Mouse (Mus musculus): Measurements from ENCODE around the gene Snrk.

DNA sequence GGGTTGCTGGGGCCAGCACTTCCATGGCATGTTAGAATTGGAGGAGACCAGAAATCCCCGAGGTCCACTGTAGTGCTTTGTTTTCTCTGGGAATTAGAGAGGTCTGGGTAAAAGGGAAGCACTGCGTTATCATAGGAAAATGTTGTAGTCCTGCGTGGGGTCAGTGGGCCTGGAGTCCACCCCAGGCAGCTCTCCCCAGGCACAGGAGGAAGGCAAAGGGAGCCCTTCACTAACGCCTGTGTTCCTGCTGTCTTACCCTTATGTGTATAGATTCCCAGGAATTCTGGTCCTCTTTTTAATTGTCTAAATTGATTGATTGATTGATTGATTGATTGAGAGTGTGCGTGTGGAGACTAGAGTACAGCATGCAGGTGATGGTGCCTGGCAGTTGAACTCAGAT, 6.1 kb downstream of the Snrk start:
- TF ChIP-seq CTCF (IDR thresholded peaks at IDR 0.05; ENCODE audit: low read depth, low read length) (no peak), POLR2A (IDR thresholded peaks at IDR 0.05; ENCODE audit: insufficient read depth, low read length) (no peak), EP300 (IDR thresholded peaks at IDR 0.05; ENCODE audit: insufficient read depth, low read depth, low read length) (no peak)

All from ES-Bruce4 (cell line).